Mouse (Mus musculus) CH12.LX (cell line): ENCODE results near the gene Ubxn4. TPM values are rescaled to one million over a fixed set of nuclear protein-coding genes. Genes with fewer than 3 reads are reported as not detected.

Source experiments
- DNase-seq: peaks from one replicate; pipeline ENCODE4 v3.0.0-alpha.2; 2013; ENCODE audit errors: extremely low read depth
- H3K27ac ChIP-seq: 2 replicates; pipeline ENCODE4 v1.5.1; 2012; ENCODE audit warnings: low read depth, mild to moderate bottlenecking, control low read depth, moderate library complexity; ENCODE audit not compliant: insufficient read depth
- H3K27me3 ChIP-seq: replicated peaks from 2 replicates; pipeline ENCODE3; 2012; ENCODE audit warnings: inconsistent platforms
- H3K36me3 ChIP-seq, 2 experiments: replicated peaks in 1 of 2; 2 replicates each; pipeline versions ENCODE3 to v1.6.1; 2012; ENCODE audit warnings: inconsistent platforms in 1 of 2, low read length in 1 of 2, mild to moderate bottlenecking in 1 of 2, mixed read lengths in 1 of 2, moderate library complexity in 1 of 2; ENCODE audit not compliant: control insufficient read depth in 1 of 2, insufficient read depth in 1 of 2
- H3K4me1 ChIP-seq, 2 experiments: 2 replicates each; pipeline ENCODE4 v1.6.1; 2012; ENCODE audit warnings: inconsistent platforms in 1 of 2, moderate library complexity in 1 of 2; ENCODE audit not compliant: insufficient read depth in 2 of 2, control insufficient read depth in 1 of 2
- H3K4me2 ChIP-seq: 2 replicates; pipeline ENCODE4 v1.6.1; 2012; ENCODE audit warnings: low read depth, mild to moderate bottlenecking, control low read depth; ENCODE audit not compliant: poor library complexity, insufficient read depth, severe bottlenecking
- H3K4me3 ChIP-seq, 3 experiments: fragments of 150-350 bp in 1 of 3; sonication (generic) in 1 of 3; replicated peaks in 1 of 3; 2 replicates each; pipeline versions ENCODE3 to v1.5.1; 2011 to 2012; ENCODE audit warnings: low read depth in 2 of 3, low read length in 2 of 3, mild to moderate bottlenecking in 2 of 3, moderate library complexity in 2 of 3, control low read depth in 1 of 3, improper control_type of control experiment in 1 of 3, inconsistent platforms in 1 of 3, mixed read lengths in 1 of 3; ENCODE audit not compliant: poor library complexity in 1 of 3
- H3K79me2 ChIP-seq: replicated peaks from 2 replicates; pipeline ENCODE4 v1.6.1; 2012; ENCODE audit warnings: mild to moderate bottlenecking, moderate library complexity; ENCODE audit not compliant: control insufficient read depth, poor library complexity, insufficient read depth, severe bottlenecking; ENCODE audit errors: extremely low read depth
- H3K9ac ChIP-seq: 2 replicates; pipeline ENCODE4 v1.6.1; 2012; ENCODE audit warnings: low read depth, mild to moderate bottlenecking, control low read depth, moderate library complexity; ENCODE audit not compliant: insufficient read depth
- H3K9me3 ChIP-seq: replicated peaks from 2 replicates; pipeline ENCODE3; 2012; ENCODE audit warnings: low read length, inconsistent platforms, mixed read lengths
- CHD2 ChIP-seq: IDR thresholded peaks from 2 replicates; pipeline ENCODE4 v1.6.1; 2011; ENCODE audit warnings: low read length, improper control_type of control experiment
- HCFC1 ChIP-seq: IDR thresholded peaks from 2 replicates; pipeline ENCODE4 v1.6.1; 2012; ENCODE audit warnings: low read depth, mild to moderate bottlenecking, inconsistent platforms, low read length, improper control_type of control experiment
- KAT2A ChIP-seq: IDR thresholded peaks from 2 replicates; pipeline ENCODE4 v1.6.1; 2012; ENCODE audit warnings: low read length, improper control_type of control experiment, inconsistent platforms; ENCODE audit not compliant: insufficient replicate concordance
- NELFE ChIP-seq: IDR thresholded peaks from 2 replicates; pipeline ENCODE4 v1.6.1; 2011; ENCODE audit warnings: low read depth, low read length, improper control_type of control experiment
- POLR2AphosphoS2 ChIP-seq: IDR thresholded peaks from 2 replicates; pipeline ENCODE4 v1.6.1; 2011; ENCODE audit warnings: low read depth, low read length, improper control_type of control experiment
- RCOR1 ChIP-seq: conservative IDR thresholded peaks from 2 replicates; pipeline ENCODE4 v1.6.1; 2012; ENCODE audit warnings: low read depth, mild to moderate bottlenecking, inconsistent platforms, low read length, improper control_type of control experiment
- UBTF ChIP-seq: IDR thresholded peaks from 2 replicates; pipeline ENCODE4 v1.6.1; 2012; ENCODE audit warnings: low read depth, mild to moderate bottlenecking, inconsistent platforms, low read length, improper control_type of control experiment, moderate library complexity
- USF2 ChIP-seq: conservative IDR thresholded peaks from 2 replicates; pipeline ENCODE4 v1.6.1; 2011; ENCODE audit warnings: low read depth, low read length, improper control_type of control experiment
- ZC3H11A ChIP-seq: IDR thresholded peaks from 2 replicates; pipeline ENCODE4 v1.6.1; 2012; ENCODE audit warnings: low read depth, mild to moderate bottlenecking, inconsistent platforms, low read length, improper control_type of control experiment
- ZNF384 ChIP-seq: IDR thresholded peaks from 2 replicates; pipeline ENCODE4 v1.6.1; 2012; ENCODE audit warnings: low read depth, low read length, improper control_type of control experiment, inconsistent platforms
- dilution Hi-C: fragments of 300-500 bp; cut with MboI; formaldehyde crosslinking; loops from 2 replicates; pipeline ENCODE4 v1.14.3; 2020; ENCODE audit warnings: low sequenced_read_pairs; ENCODE audit not compliant: extremely low pct_unique_long_range_greater_than_20kb, extremely low pct_ligation_motif_present
- in situ Hi-C: fragments of 300-500 bp; cut with MboI; formaldehyde crosslinking; loops from 3 replicates; pipeline ENCODE4 v1.14.3; 2019; ENCODE audit warnings: low sequenced_read_pairs, low pct_ligation_motif_present, low pct_unique_long_range_greater_than_20kb, mixed read lengths
- polyA plus RNA-seq: library from polyadenylated mRNA; unstranded; fragments of >175 nt; gene quantifications from 2 replicates; pipeline ENCODE4 v1.2.1, GENCODE M21; 2012; ENCODE audit warnings: low read depth; ENCODE audit not compliant: insufficient read length
- total RNA-seq, 2 experiments: library from RNA; depleted of rRNA; stranded (reverse); fragments of 300-350 nt in 1 of 2; fragments of >200 nt in 1 of 2; gene quantifications; 2 replicates each; pipeline ENCODE4 v1.2.3; 2012 to 2014

Gene Ubxn4
- total RNA-seq (2012; rRNA removed) (41.5 and 47.2 TPM in 2 replicates), total RNA-seq (2014; rRNA removed) (38.7 and 47.3 TPM in 2 replicates), polyA plus RNA-seq (94.3 and 110 TPM in 2 replicates)

DNA sequence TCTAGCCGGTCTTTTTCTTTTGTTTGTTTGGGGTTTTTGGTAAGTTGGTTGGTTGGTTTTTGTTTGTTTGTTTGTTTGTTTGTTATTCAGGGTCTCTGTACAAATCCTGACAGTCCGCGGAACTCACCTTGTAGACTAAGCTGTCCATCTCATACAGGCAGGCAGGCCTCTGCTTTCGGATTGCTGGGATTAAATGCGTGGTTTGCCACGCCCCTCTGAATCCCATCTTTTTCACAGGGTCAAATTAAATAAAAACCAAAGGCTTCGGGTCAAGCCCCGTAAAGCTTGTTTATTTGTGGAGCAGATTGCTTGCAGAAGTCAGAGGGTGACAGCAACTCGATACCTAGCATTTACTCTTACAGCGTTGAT, at the start of gene Ubxn4:
Gene Ubxn4, plus strand, starts transcription at position 338 of the 369 bp plus-strand sequence.
- no peak for DNase-seq
- dilution Hi-C loops: no loop called here
- H3K79me2 ChIP-seq: peaks cover 29% of the 10 kb centered on the region

DNA sequence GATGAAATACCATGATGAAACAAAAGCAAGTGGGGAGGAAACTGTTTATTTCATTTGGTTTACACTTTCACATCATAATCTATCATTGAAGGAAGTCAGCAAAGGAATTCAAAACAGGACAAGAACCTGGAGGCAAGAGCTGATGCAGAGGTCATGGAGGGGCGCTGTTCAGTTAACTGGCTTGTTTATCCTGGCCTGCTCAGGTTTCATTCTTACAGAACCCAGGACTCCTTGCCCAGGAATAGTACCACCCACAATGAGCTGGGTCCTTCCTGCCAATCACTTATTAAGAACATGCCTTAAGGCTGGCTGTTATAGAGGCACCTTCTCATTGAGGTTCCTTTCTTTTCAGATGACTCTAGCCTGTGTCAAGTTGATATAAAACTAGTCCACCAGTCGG, 49.8 kb upstream of the Ubxn4 start:
- Histone ChIP-seq H3K9me3 (no peaks in the 10 kb centered on the region), H3K27me3 (no peaks in the 10 kb centered on the region), H3K9ac (no peak overlapping the region), H3K4me3 (no peak overlapping the region), H3K4me1 (peaks cover 4 to 7% of the 10 kb centered on the region in 2 experiments; a peak in 1 of 4 replicates), H3K36me3 (peaks cover 23 to 72% of the 10 kb centered on the region in 2 experiments), H3K79me2 (no peaks in the 10 kb centered on the region), H3K27ac (no peak overlapping the region), H3K4me2 (no peak overlapping the region)
- DNase-seq: no peak
- dilution Hi-C loops (no loop called here), in situ Hi-C loops (no loop called here)
- TF ChIP-seq USF2 (no peak), UBTF (no peak), KAT2A (no peak), CHD2 (no peak), POLR2AphosphoS2 (no peak), RCOR1 (no peak), ZC3H11A (no peak), NELFE (no peak)

More for the DNA sequence above, at the start of gene Ubxn4:
- no peaks in the 10 kb centered on the region for H3K27me3 ChIP-seq
- H3K4me2 ChIP-seq: peak within 1 kb of the TSS; percentile 62; the same call in 1 of the 2 replicates
- peaks cover 3 to 14% of the 10 kb centered on the region in 2 experiments for H3K36me3 ChIP-seq
- peaks cover 0 to 18% of the 10 kb centered on the region in 2 experiments; a peak in 2 of 4 replicates for H3K4me1 ChIP-seq
- no peaks in the 10 kb centered on the region for H3K9me3 ChIP-seq
- no peak for TF ChIP-seq USF2
- peak within 1 kb of the TSS; percentile 69 for H3K27ac ChIP-seq
- H3K9ac ChIP-seq: peak within 1 kb of the TSS; percentile 92
- in situ Hi-C loops: no loop called here
- H3K4me3 ChIP-seq: peak within 1 kb of the TSS; percentile 79 to 95 (median 84)

DNA sequence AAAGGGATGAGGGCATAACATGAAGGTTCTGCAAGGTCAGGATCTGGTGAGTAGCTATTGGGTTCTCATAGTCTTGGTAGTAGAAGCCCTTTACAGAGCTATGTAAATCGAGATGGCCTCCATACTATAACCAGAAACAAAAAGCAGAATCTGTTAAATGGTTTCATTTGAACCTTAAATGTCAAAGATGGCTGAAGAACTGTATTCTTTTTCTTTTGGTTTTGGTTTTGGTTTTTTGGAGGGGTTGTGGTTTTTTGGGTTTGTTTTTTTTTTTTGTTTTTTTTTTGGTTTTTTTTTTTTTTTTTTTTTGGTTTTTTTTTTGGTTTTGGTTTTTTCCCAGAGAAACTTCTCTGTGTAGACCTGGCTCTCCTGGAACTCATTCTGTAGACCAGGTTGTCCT, 46.4 kb upstream of the Ubxn4 start:
- dilution Hi-C loops: no loop called here

More for the DNA sequence above, 46.4 kb upstream of the Ubxn4 start:
- no peak overlapping the region for H3K27ac ChIP-seq
- no peaks in the 10 kb centered on the region for H3K27me3 ChIP-seq
- peaks cover 21 to 66% of the 10 kb centered on the region in 2 experiments for H3K36me3 ChIP-seq
- no peak overlapping the region for H3K4me3 ChIP-seq
- H3K9me3 ChIP-seq: no peaks in the 10 kb centered on the region
- DNase-seq: no peak
- H3K4me1 ChIP-seq: no peaks in the 10 kb centered on the region
- H3K4me2 ChIP-seq: no peak overlapping the region
- H3K9ac ChIP-seq: no peak overlapping the region
- no peaks in the 10 kb centered on the region for H3K79me2 ChIP-seq
- TF ChIP-seq ZNF384 (peak; percentile 79), HCFC1 (no peak)
- in situ Hi-C loops: no loop called here
